Mouse (Mus musculus) forebrain, embryonic 14.5 days (tissue): ENCODE data around the gene Fbxw21. TPM values are rescaled to one million over a fixed set of nuclear protein-coding genes. Genes with fewer than 3 reads are reported as not detected.
"Not testable (repeated sequence)": the region's sequence is repeated elsewhere in the genome, so short reads cannot be mapped to it uniquely, and the experiment has no call there.

Experiments
- ATAC-seq: fragments of 200-750 bp; cut with Nextera tagmentation; 2 replicates; pipeline ENCODE4 v1.8.0; 2017; ENCODE audit warnings: mild to moderate bottlenecking, moderate library complexity
- DNase-seq: peaks from one replicate; pipeline ENCODE4 v3.0.0-alpha.2; 2015; ENCODE audit warnings: low spot score
- H3K27ac ChIP-seq: fragments of 300-500 bp; sonication (generic); 2 replicates; pipeline ENCODE4 v1.5.1; 2014; ENCODE audit warnings: low read depth, mild to moderate bottlenecking, control low read depth, low read length, moderate library complexity
- H3K27me3 ChIP-seq: fragments of 300-500 bp; sonication (generic); replicated peaks from 2 replicates; pipeline ENCODE4 v1.6.1; 2014; ENCODE audit warnings: low read length, control low read depth, mixed read lengths; ENCODE audit not compliant: control insufficient read depth, insufficient read depth
- H3K36me3 ChIP-seq: fragments of 300-500 bp; sonication (generic); 2 replicates; pipeline ENCODE4 v1.6.1; 2014; ENCODE audit warnings: low read length, control low read depth; ENCODE audit not compliant: control insufficient read depth, insufficient read depth
- H3K4me1 ChIP-seq: fragments of 300-500 bp; sonication (generic); 2 replicates; pipeline ENCODE4 v1.6.1; 2014; ENCODE audit warnings: antibody characterized with exemption, low read length, control low read depth; ENCODE audit not compliant: control insufficient read depth, insufficient read depth
- H3K4me2 ChIP-seq: fragments of 300-500 bp; sonication (generic); 2 replicates; pipeline ENCODE4 v1.6.1; 2014; ENCODE audit warnings: mild to moderate bottlenecking, control low read depth, low read length
- H3K4me3 ChIP-seq: fragments of 300-500 bp; sonication (generic); 2 replicates; pipeline ENCODE4 v1.5.1; 2014; ENCODE audit warnings: low read depth, low read length, control low read depth
- H3K9ac ChIP-seq: fragments of 300-500 bp; sonication (generic); 2 replicates; pipeline ENCODE4 v1.6.1; 2014; ENCODE audit warnings: mild to moderate bottlenecking, low read length, control low read depth, moderate library complexity
- H3K9me3 ChIP-seq: fragments of 300-500 bp; sonication (generic); replicated peaks from 2 replicates; pipeline ENCODE4 v1.6.1; 2016; ENCODE audit warnings: low read length, control low read depth, mixed read lengths; ENCODE audit not compliant: control insufficient read depth
- WGBS: fragments of 180-500 bp; shearing (Covaris S2); extraction: QIAGEN DNeasy Blood & Tissue Kit; methylation state at CpG from one replicate; pipeline ENCODE4 v1.1.7; 2014; 5-methylcytosine and 5-hydroxymethylcytosine counted together
- polyA plus RNA-seq: library from polyadenylated mRNA; unstranded; fragments of >200 nt; fragmentation: Nextera tagmentation; extraction: Ambion mirVana; gene quantifications from 2 replicates; pipeline ENCODE4 v1.2.1, GENCODE M21; 2014

The Fbxw21 gene
- polyA plus RNA-seq = not detected in 2 replicates

DNA sequence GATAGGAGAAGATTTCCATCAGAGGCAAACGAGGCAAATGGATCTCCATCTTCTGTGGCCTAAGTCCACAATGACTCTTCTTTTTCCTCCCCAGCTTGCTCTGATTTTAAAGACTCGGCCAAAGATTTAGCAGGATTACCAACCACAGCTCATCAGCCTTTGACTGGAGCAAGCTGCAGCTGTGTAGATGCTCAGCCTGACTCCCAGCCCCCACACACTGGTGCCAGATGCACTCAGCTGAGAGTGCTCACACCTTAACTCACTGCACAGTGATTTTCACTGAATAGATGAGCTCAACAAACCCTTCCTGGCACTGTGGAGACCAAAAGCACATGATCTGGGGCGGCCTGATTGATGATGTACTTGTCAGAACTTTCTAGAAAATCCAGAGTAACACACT lies at the start of gene Fbxw21:
Gene Fbxw21, minus strand, starts transcription at position 101 of the 400 bp plus-strand sequence.
- Histone ChIP-seq H3K4me3 (no peak within 1 kb of the TSS), H3K36me3 (no peaks in the 10 kb centered on the region), H3K9ac (no peak within 1 kb of the TSS), H3K4me1 (no peaks in the 10 kb centered on the region), H3K27me3 (no peaks in the 10 kb centered on the region), H3K9me3 (no peaks in the 10 kb centered on the region), H3K27ac (no peak within 1 kb of the TSS), H3K4me2 (no peak within 1 kb of the TSS)
- WGBS = 64% methylated on average over 3 of the region's 3 CpGs
- DNase-seq (no peak), ATAC-seq (no peak)

DNA sequence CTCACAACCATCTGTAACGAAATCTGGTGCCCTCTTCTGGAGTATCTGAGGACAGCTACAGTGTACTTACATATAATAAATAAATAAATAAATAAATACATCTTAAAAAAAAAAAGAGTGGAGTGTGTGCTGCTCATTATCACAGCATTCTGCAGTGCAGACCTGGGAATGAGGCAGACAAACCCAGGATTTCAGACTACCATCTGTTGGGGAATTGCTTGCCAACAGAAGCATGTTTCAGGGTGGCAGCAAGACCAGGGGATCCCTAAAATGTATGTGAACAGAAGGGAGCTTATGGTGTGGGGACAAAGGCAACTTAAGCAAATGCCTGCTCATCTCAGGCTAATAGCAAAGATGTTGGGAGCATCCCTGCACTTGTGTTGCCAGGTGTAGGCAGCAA lies 39.5 kb upstream of the Fbxw21 start:
- H3K27ac ChIP-seq, H3K9me3 ChIP-seq, H3K4me1 ChIP-seq, H3K4me3 ChIP-seq, H3K27me3 ChIP-seq, H3K9ac ChIP-seq, H3K36me3 ChIP-seq, H3K4me2 ChIP-seq: not testable (repeated sequence)
- DNase-seq (peak; percentile 61), ATAC-seq (peak; percentile 69; the same call in 1 of the 2 replicates)
- 60% methylated on average over 1 of the region's 1 CpGs for WGBS

DNA sequence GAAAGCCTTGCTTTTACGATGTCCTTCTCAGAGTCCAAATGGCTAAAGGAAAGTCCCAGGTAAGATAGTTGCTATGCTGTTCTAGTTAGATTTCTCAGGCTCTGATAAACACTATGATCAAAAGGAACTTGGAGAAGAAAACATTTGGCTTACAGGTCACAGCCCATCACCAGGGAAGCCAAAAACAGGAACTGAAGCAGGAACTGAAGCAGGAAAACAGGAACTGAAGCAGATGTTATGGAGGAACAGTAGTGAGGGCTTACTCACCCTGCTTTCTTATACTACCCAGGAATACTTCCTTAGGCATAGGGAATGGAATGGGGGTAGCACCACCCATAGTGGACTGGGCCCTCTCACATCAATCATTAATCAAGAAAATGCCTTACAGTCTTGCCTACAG lies 38.5 kb upstream of the Fbxw21 start:
- no peaks in the 10 kb centered on the region for H3K9me3 ChIP-seq
- no peak overlapping the region for H3K4me2 ChIP-seq
- H3K36me3 ChIP-seq = no peaks in the 10 kb centered on the region
- H3K9ac ChIP-seq = no peak overlapping the region
- DNase-seq (no peak), ATAC-seq (no peak)
- no peak overlapping the region for H3K4me3 ChIP-seq
- H3K27ac ChIP-seq = no peak overlapping the region
- H3K27me3 ChIP-seq = no peaks in the 10 kb centered on the region
- no peaks in the 10 kb centered on the region for H3K4me1 ChIP-seq
- 95% methylated on average over 1 of the region's 1 CpGs for WGBS

DNA sequence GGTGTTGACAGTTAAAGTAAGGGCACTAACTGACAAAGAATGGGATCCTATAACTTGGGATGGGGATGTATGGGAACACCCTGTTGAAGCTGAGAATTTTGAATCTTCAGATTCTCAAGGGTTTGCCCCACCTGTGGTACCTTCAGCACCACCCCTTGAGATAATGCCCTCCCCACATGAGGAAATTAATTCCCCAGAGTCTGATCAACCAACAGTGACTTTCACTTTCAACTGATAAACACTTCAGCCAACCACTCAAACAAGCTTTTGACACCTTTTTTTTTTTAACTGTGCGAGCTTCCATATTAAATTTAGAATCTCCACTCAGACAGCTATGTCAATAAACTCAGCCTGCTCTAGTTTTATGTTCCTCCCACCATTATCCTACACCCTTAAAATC lies 37.5 kb upstream of the Fbxw21 start:
- Histone ChIP-seq H3K4me3 (no peak overlapping the region), H3K9me3 (no peaks in the 10 kb centered on the region), H3K27ac (no peak overlapping the region), H3K4me2 (no peak overlapping the region), H3K4me1 (no peaks in the 10 kb centered on the region), H3K27me3 (no peaks in the 10 kb centered on the region), H3K9ac (no peak overlapping the region), H3K36me3 (no peaks in the 10 kb centered on the region)
- ATAC-seq (no peak), DNase-seq (no peak)
- WGBS = 81% methylated on average over 1 of the region's 1 CpGs

GRCm38 (mm10) chr9:109195875-109196274 lies 34.0 kb upstream of the Fbxw21 start, which contains the start of gene Fbxw13:
TSS of gene Fbxw13 (minus strand) at chr9:109195975.
- not testable (repeated sequence) for H3K27me3 ChIP-seq, H3K4me1 ChIP-seq, H3K9ac ChIP-seq, H3K36me3 ChIP-seq, H3K4me3 ChIP-seq, ATAC-seq, H3K27ac ChIP-seq, H3K4me2 ChIP-seq, DNase-seq, H3K9me3 ChIP-seq
- 76% methylated on average over 3 of the region's 3 CpGs for WGBS

- Histone ChIP-seq H3K4me3 (no peak overlapping the region), H3K9ac (no peak overlapping the region), H3K9me3 (no peaks in the 10 kb centered on the region), H3K4me2 (no peak overlapping the region), H3K36me3 (no peaks in the 10 kb centered on the region), H3K27me3 (no peaks in the 10 kb centered on the region), H3K4me1 (no peaks in the 10 kb centered on the region), H3K27ac (no peak overlapping the region)
- DNase-seq (no peak), ATAC-seq (no peak)
- WGBS = 79% methylated on average over 1 of the region's 1 CpGs
These were observed 15.4 kb upstream of the Fbxw21 start for GRCm38 (mm10) chr9:109177208-109177607.

- WGBS = 95% methylated on average over 1 of the region's 1 CpGs
- DNase-seq = no peak
- H3K4me1 ChIP-seq = no peaks in the 10 kb centered on the region
These were observed 14.5 kb upstream of the Fbxw21 start for GRCm38 (mm10) chr9:109176301-109176700.

DNA sequence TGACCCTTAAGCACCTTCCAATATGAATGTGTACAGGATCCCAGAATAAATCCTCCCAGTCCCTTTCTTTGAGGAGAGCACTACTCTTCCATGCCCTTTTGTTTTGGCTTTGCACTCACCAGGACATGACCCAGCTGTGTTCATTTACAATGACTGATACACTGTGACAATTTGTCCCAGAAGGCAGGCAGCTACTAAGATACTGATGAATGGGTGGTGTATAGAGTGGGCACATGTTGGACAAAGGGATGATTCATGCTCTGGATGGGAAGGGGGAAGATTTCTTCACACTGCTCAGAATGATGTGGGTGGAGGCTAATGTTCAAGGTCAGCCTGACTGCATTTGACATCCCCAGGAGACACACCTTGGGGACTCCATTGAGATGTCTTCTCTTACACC lies 5.5 kb upstream of the Fbxw21 start:
- Histone ChIP-seq H3K4me2 (no peak overlapping the region), H3K4me3 (no peak overlapping the region), H3K36me3 (no peaks in the 10 kb centered on the region), H3K4me1 (no peaks in the 10 kb centered on the region), H3K27ac (no peak overlapping the region), H3K27me3 (no peaks in the 10 kb centered on the region), H3K9me3 (0 out of 2 replicates have a peak, but pooled peaks cover 3% of the 10 kb centered on the region), H3K9ac (no peak overlapping the region)
- DNase-seq (no peak), ATAC-seq (no peak)

More at GRCm38 (mm10) chr9:109176301-109176700, 14.5 kb upstream of the Fbxw21 start:
- Histone ChIP-seq H3K9ac (no peak overlapping the region), H3K27ac (no peak overlapping the region), H3K27me3 (no peaks in the 10 kb centered on the region), H3K4me2 (no peak overlapping the region), H3K36me3 (no peaks in the 10 kb centered on the region), H3K9me3 (no peaks in the 10 kb centered on the region), H3K4me3 (no peak overlapping the region)
- ATAC-seq = no peak

DNA sequence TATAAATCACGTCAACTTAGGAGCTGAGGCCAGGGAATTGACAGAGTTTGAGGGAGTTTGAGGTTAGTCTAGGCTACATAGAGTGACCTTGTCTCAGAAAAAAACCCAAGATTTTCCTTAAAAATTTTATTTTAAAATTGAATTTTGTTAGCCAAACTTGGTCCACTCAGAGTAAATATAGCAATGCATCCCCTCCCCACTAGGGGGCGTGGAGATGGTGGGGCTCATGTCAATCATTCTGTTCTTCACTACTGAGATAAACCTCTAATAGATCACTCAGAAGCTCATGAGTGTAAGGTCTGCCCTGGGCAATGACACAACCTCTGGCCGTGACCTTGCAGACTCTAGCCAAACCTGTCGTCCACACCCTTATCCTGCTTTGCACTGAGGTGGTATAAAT lies 21.4 kb downstream of the Fbxw21 start:
- ATAC-seq, H3K27ac ChIP-seq, H3K4me2 ChIP-seq, H3K27me3 ChIP-seq, H3K9ac ChIP-seq, H3K36me3 ChIP-seq, H3K4me3 ChIP-seq, DNase-seq, H3K9me3 ChIP-seq, H3K4me1 ChIP-seq: not testable (repeated sequence)
- 72% methylated on average over 4 of the region's 4 CpGs for WGBS
